Mouse (Mus musculus) cerebellum, adult 11-12 months (tissue): ENCODE measurements at regions not wholly inside any gene's neighbourhood (a gene's known extent, or its start where the extent isn't known, plus 50 kb on each side); places are given as distances from the start of the nearest gene placed in this dataset.

ENCODE experiments used
- DNase-seq: peaks from one replicate; pipeline ENCODE4 v3.0.0; 2022

DNA sequence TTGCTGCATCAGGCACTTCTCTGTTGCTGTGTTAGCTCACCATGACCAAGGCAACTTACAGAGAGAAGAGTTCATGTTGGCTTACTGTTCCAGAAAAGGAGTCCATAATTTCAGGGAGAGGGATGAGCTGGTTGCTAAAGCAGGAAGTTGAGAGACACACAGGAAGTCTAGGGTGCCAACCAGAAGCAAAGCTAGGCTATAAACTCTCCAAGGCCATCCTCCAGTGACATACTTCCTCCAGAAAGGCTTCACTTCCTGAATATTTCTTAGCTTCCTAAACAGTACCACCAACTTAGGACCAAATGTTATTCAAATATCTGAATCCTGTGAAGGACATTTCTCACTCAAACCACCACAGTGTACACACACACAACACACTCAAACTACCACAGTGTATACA lies 2010.6 kb downstream of the A830018L16Rik start:
- DNase-seq, result no peak

DNA sequence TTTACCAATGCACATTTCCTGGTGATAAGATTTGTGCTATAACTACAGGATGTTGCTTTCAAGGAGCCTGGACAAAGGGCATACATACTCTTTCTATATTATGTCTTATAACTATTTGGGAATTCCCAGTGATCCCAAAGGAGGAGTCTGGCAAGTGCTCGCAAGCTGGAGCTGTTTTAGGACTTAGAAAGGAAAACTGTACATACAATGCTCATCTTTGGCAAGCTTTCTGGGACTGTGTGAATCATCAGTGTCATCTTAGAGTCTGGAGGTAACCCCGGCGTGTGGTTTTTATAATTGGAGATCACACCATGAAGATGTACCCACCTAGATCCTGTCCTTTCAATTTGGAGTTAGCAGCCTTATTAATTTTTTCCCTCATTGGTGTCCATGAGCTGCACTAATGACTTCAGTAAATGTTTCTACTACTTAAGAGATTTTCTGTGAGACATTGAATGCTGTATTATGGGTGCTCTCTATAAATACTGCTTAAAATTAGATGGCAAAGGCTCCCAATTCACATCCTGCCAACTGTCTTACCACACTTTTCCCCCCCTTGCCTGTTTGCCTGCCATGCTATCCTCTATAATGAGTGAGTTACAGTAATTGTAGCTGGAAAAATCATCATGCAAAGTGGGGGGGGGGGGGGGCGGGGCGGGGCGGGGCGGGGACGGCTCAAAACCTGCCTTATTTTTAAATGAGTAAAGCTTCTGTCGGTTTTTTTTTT lies 2011.9 kb downstream of the A830018L16Rik start:
- DNase-seq, result no peak

DNA sequence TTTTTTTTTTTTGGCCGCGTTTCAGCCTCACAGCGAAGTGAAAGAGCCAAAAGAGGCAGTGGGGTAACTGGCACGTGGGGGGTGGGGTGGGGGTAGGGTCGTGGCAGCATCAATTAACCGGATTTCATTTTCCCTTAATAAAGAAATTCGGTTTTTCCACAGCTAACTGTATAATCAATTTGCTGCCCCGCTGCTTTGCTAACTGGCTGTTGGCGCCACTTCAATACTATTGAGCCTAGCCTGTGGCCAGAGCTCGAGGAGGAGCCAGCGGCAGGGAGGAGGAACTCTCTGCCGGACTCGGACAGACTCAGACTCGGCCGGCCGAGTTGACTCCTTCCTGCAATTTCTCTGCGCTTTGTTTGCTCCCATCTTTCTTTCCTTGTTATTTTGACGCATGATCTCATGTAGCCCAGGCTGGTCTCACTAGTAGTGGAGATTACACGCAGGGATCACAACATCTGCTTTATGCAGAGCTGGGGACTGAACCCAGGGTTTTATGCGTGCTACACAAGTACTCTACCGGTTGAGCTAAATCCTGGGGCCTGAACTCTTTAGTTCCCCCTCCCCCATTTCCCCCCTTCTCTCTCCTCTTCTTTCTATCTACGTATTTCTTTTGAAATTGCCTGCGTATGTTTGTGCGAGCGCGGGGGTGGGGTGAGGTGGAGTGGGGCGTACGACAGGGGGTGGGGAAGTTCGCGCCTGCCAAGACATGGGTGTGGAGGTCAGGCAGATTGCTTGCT lies 2012.6 kb downstream of the A830018L16Rik start:
- DNase-seq, result peak; percentile 12

DNA sequence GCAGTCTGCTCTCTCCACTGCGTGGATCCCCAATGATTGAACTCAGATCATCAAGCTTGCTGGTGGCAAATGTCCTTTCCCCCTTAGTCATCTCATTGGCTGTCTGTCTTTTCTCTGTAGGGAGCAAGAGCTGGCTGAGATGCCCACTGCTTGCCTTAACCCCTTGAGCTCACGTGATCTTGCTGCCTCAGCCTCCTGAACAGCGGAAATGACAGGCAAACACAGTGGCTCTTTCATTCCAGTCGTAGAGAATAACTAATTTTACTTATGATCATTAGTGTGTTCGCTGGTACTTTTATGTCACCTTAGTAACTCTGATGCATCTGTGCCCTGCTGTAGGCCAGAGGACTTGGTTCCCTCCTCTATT lies 2013.1 kb downstream of the A830018L16Rik start:
- DNase-seq, result no peak

DNA sequence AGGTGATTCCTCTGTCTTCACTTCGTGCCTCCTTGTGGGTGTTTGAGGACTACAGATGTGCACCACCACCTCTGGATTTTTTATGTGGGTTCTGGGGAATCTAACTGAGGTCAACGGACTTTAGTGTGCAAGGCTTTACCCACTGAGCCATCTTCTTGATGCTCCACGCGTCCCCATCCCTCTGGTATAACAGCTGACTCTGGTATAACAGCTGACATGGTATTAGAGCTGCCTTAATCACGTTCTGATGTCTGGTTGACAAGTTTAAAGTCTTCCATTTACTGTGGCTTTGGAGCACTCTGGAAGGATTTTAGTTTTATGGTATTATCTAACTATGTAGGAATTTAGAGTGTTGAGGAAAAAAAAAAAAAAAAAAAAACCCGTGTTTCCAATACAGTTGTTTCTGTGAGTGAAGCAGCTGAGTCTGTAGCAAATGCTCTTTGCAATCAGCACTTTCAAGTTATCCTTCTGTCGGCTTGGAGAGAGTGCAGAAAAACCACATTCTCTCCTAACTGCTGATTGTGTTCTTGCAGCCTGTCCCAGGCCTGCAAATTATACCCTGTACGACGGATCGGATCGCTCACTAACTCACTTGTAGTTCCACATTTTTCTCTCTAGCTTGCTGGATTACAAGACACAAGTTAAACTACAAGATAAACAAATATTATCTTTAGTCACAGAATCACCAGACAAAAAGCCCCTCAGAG lies 2013.7 kb downstream of the A830018L16Rik start:
- no peak for DNase-seq

DNA sequence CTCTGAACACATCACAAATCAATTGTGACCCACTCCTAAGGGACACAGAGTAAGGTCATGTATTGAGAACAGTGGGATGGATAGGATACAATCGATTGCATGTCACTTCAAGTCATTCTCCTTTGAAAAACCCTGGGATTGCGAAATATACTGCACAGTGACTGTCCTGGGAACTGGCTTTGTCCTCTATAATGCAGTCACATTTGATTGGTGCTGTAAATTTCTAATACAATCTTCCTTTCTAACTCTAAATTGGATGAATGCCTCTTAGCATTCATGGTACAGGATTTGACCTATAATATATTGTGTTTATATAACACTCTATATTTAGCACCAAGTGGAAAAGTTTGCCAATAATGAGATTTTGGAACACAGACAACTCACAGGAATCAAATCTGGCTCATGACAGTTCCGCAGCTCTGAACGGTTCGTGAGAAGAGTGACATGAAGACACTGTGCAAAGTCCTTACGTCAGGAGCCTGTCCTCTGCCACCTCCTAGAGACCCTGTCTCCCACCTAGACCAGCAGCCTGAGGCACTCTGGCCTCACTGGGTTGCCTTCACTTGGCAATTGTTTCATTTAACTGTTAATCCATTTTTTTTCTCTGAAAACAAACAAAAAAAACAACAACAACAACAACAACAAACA lies 2024.0 kb downstream of the A830018L16Rik start:
- no peak for DNase-seq

DNA sequence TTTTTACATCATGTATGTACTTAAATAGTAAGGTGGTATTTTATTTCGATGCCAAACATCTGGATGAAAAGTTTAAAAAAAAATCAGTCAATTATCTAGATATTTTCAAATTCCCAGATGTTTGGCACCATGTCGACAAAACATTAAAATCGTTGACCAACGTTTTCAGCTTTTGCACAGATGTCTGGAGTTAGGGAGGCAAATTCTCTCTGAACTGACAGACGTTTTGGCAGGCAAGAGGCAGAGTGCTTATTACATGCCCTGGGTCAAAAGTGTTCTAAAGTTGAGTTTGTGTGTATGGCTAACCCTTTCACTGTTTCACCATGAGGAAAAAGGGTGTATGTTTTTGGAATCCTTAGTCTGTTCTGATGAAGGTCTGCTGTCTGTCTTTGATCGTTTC lies 2028.5 kb downstream of the A830018L16Rik start:
- DNase-seq, result no peak

DNA sequence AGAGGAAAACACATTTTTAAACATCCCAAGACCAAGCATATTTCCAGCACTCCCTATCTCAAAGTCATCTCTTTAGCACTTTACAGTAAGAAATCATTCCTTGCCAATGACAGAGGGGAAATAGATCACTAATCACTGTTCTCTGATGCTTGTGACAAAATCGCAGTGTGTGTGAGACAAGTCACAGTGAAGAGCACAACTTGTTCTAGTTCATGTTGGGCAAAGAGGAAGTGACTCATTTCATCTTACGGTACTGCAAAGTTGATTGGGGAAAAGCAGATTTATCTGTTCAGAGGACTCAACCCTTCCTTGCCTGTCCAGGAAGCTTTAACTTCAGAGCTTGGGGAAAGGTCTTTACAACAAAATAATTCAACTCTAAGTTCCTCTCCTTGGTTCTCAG lies 2040.6 kb downstream of the A830018L16Rik start:
- no peak for DNase-seq

DNA sequence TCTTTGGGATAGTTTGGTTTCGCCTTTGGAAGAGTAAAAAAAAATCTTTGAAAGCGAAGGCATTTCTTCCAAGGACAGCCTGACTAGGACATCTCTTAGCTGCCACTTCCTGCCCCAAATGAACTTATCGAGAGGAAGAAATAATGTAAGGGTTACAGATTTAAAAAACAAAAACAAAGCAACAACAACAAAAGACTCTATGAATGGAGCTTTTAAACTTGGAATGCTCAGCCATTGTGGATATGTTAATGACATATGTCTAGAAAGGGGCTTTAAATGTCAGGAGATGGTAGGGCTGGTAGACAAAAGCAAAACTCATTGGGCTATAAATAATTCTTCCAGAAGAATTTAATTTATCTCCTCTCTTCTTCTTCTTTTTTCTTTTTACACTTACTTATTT lies 2041.7 kb downstream of the A830018L16Rik start:
- DNase-seq, result no peak

DNA sequence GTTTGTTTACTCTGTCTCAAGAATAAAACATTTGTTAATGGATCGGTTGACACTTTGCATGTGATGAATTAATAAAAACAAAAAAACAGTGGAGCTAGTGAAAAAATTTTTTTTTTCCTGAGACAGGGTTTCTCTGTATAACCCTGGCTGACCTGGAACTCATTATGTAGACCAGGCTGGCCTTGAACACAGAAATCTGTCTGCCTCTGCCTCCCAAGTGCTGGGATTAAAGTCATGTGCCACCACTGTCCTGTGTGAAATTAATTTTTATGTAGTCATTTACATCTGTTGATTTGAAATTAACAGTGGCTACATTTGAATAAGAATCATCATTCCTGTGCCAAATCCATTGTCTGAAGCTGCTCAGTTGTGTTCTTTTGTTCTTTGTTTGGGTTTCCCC lies 2050.4 kb downstream of the A830018L16Rik start:
- DNase-seq, result no peak

DNA sequence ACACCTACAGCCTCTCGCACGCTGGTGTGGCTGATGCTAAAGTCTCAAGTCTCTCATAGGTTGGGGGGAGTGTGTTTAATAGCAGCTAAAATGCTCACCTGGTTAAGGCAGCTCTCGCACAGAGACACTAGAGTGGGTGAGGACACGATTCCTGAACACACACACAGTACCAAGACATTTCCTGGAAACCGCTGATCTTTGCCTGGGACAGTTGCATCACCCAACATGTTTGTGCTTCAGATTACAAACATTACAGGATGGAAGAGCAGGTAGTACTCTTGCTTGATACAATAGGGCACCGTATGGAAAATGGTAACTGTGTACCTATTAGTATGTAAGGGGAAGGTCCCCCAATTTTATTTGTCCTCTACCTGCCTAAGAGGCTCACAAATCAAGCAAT lies 2053.3 kb downstream of the A830018L16Rik start:
- DNase-seq, result no peak

DNA sequence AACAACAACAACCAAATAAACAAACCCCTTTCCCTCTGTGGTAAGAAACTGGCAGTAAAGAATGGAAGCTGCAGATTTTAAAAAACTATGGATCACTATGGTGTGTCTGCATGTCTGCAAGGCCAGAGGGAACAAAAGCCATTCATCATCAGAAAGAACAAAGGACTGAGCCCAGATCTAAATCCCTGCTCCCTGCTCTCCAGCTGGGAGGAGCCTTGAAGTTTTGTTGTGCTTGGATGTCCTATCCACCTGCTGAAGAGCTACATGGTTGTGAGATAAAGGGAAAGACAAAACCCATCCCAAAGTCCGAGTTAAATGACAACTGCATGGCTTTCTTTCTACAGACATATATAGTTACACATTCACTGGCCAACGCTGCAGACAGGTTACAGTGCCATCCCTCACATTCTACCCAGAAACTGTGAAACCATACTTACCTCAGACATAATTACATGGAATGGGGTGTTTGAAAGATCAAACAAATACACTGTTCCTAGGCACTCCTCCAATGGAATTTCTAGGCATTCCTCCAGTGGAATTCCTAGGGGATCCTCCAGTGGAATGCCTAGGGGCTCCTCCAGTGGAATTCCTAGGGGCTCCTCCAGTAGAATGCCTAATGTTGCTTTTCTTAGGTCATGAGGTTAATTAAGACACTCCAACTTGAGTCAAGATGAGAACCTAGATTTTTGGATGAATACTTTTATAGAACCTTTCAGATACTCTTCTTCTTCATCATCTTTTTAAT lies 2054.2 kb downstream of the A830018L16Rik start:
- DNase-seq, result no peak

DNA sequence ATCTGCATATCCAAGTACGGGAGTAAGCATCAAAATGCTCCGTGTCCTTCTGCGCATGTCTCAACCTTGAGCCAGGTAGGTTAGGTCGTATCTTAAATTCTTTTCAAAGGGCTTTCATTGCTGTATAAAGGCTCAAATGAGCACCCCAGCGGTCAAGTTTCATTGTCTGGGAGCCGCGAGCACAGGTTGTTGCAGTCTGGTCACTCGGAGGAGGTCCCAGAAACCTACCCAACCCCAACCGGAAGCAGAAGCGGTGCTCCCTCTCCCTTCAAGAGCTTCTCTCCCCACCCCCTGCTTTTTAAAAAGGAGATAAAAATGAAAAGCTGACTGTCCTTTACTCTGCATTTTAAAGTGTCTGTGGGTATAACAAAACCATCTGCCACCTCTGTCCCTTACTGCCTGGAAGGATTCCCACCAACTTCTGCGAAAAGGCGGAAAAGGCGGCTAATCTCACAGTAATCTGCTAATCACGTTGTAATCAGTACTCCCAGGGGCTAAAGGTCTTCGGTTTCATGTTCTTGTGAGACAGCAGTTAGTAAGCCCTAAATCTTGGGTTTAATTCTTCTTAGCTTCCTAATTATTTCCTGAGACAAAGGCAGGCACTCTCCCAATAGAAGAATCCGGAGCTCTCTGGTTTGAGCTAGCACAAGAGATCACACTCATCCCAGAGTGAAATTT lies 2081.0 kb downstream of the A830018L16Rik start:
- DNase-seq, result no peak

DNA sequence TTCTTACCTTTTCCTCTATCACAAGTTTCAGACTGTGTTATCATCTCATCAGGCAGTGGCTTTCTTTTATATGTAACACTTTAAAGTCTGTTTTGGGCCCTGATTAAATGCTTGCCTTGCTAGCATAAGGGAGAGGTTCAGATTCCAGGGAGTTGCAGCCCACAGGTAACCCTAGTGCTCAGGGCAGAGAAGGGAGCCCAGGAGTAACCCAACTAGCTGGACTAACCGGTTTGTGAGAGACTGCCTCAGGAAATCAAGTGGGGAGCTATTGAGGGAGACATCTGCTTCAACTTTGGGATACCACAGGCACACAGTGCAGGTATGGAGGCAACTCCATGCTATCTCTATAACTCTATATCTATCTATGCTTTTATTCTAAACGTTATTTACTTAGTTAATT lies 2082.5 kb downstream of the A830018L16Rik start:
- no peak for DNase-seq

DNA sequence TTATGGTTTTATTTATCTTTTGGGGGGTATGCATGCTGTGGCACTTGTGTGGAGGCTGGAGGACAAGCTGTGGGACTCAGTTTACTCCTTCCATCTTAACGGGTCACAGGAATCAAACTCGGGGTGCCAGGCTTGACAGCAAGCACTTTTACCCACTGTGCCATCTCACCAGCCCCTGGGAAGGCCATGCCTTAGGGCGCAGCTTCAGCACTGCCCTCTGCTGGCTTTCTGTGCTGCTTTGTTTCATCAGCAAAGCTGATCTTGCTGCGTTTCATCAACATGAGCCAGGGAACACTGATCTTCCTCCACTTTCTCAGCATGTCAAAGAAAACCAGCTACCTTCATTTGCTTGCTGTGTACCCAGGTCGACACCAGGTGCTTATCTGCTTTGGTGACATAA lies 2086.6 kb downstream of the A830018L16Rik start:
- DNase-seq, result peak; percentile 7

DNA sequence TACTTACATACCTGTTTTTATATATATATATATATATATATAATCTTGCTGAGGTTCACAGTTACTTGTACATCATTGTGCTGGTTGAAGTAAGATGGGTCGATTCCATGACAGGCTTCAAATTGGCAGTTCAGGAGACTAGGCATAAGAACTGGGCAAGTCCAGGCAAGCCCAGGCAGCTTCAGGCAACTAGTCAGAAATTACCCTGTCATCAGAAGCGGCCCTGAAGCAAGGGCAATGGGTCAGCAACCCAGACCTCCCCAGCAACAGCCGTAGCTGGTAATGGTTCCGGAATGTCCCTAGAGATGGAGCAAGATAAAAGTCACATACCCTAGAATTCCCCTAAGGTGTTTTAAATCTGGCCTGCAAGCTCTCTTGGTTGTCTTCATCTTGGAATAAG lies 2088.0 kb downstream of the A830018L16Rik start:
- DNase-seq, result no peak

DNA sequence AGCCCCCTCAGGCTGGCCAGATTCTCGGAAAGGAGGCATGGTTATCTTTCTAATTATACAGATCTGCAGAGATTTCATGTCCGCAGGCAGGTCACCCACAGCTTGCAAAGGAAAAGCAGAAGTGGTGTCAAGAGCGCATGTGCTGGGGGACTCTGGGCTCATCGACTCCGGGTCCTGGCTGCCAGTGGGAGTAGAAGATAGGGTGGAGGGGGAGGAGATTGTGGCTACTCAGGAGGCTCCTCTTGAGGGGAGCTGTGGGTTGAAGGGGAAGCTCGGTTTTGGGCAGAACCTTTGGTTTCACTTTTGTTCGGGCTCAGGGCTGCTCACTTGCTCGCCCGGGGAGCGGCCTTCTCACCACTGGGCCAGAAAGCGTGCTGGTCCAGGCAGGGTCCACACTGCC lies 2099.9 kb downstream of the A830018L16Rik start:
- no peak for DNase-seq
